15 mouse cellular contexts compared by ENCODE assay signal in the genomic region with DNA sequence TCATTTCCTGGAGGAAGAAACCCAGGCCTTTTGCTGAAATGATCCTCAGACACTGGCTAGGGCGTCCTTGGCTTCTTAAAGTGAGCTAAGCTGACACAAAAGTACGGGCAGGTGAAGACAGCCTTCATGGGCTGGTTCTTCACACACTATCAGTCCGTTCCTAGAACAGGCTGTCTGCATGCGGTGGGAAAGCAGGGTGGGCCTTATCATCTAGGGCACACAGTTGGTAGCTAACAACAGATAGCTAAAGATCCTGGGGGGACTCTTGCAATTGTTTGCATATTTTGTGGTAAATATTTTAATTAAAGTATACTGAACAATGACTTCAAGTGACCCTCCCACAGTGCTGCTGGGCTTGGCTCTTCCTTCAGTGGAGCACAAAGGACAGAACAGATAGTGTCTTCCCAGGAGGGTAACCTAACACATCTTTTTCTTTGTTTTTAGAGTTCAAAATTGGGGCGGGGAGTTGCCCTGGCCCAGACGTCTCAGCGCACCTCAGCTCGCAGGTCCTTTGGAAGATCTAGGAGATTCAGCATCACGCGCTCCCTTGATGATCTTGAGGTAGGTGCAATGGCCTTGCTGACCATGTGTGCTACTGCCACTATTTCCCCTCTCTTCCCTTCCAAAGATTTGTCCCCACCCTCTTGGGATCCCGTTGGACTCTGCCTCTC. TPM values are rescaled to one million over a fixed set of nuclear protein-coding genes. Genes with fewer than 3 reads are reported as not detected.
A peak's percentile ranks its signal among the peaks of the same experiment; 100 is the strongest.
DNase-seq lines count a peak whose midpoint lies in the region; ATAC-seq and TF ChIP-seq lines count a peak whose summit lies in the region.
"Had no signal": no experiment of that assay in that cellular context is flagged by ENCODE, and none has a peak within 500 bp of the region (broad histone marks: within the 10 kb centered on the region; RNA-seq: fewer than 3 reads in every experiment).

No protein-coding gene starts in this region.

- peak overlapping the region; percentile 60; the same call in 1 of the 2 replicates for H3K27ac ChIP-seq in forebrain, embryonic 10.5 days
- H3K27ac ChIP-seq in forebrain, embryonic 16.5 days (ENCODE audit: low read length), result no peak overlapping the region
- peak overlapping the region; percentile 52 for H3K27ac ChIP-seq in lung, postnatal 0 days (ENCODE audit: low read length)
- no peak overlapping the region for H3K27ac ChIP-seq in kidney, embryonic 14.5 days (ENCODE audit: low read depth, low read length)
- H3K27ac ChIP-seq: hindbrain, postnatal 0 days; kidney, embryonic 15.5 days; neural tube, embryonic 15.5 days had no signal

- TF ChIP-seq EP300 in lung, postnatal 0 days (IDR thresholded peaks at IDR 0.05), result no peak

- no peak for DNase-seq in forebrain, embryonic 10.5 days (ENCODE audit: extremely low spot score, low spot score)
- DNase-seq in lung, postnatal 0 days (ENCODE audit: low spot score), result no peak
- DNase-seq in lung, postnatal 10 days, result no peak
- DNase-seq: cerebellum, adult 8-10 months; layer of hippocampus, adult 9-11 months; right cerebral cortex, adult 18-20 months; thymus, postnatal 25 days had no signal

- 0 out of 2 replicates have a peak, but pooled peaks cover 9% of the 10 kb centered on the region for H3K4me1 ChIP-seq in forebrain, embryonic 10.5 days
- no peaks in the 10 kb centered on the region for H3K4me1 ChIP-seq in forebrain, embryonic 16.5 days (replicated peaks; ENCODE audit: control insufficient read depth, insufficient read depth, low read length)
- no peaks in the 10 kb centered on the region for H3K4me1 ChIP-seq in lung, postnatal 0 days (ENCODE audit: insufficient read depth, low read depth, low read length)
- H3K4me1 ChIP-seq in kidney, embryonic 14.5 days (ENCODE audit: control insufficient read depth, insufficient read depth, low read length), result no peaks in the 10 kb centered on the region

- peaks cover 91% of the 10 kb centered on the region for H3K36me3 ChIP-seq in forebrain, embryonic 10.5 days (replicated peaks)
- peaks cover 9% of the 10 kb centered on the region; the same call in 1 of the 2 replicates for H3K36me3 ChIP-seq in forebrain, embryonic 16.5 days (ENCODE audit: control insufficient read depth, insufficient read depth)
- 0 out of 2 replicates have a peak, but pooled peaks cover 4% of the 10 kb centered on the region for H3K36me3 ChIP-seq in lung, postnatal 0 days (ENCODE audit: insufficient read depth, low read length)
- peaks cover 33% of the 10 kb centered on the region for H3K36me3 ChIP-seq in kidney, embryonic 14.5 days (ENCODE audit: control insufficient read depth, insufficient read depth, low read length)

- 90% methylated on average over 11 of the region's 11 CpGs for whole genome bisulfite sequencing in forebrain, embryonic 10.5 days
- 91% methylated on average over 11 of the region's 11 CpGs for WGBS in forebrain, embryonic 16.5 days
- WGBS in lung, postnatal 0 days, result 74% methylated on average over 11 of the region's 11 CpGs
- WGBS in kidney, embryonic 14.5 days, result 88% methylated on average over 11 of the region's 11 CpGs

- TF ChIP-seq CTCF in lung, postnatal 0 days (IDR thresholded peaks at IDR 0.05), result no peak

- H3K9ac ChIP-seq in forebrain, embryonic 16.5 days (replicated peaks; ENCODE audit: low read depth, low read length), result no peak overlapping the region
- no peak overlapping the region for H3K9ac ChIP-seq in lung, postnatal 0 days (replicated peaks; ENCODE audit: low read depth)
- H3K9ac ChIP-seq in kidney, embryonic 14.5 days (ENCODE audit: low read depth, low read length), result no peak overlapping the region
- H3K9ac ChIP-seq: kidney, embryonic 15.5 days; neural tube, embryonic 15.5 days had no signal

- ATAC-seq in forebrain, embryonic 16.5 days, result no peak
- peak; percentile 35 for ATAC-seq in lung, postnatal 0 days
- peak; percentile 57 for ATAC-seq in erythroblast, adult 5-6 weeks (replicated peaks; ENCODE audit: low FRiP score, poor library complexity, severe bottlenecking)
- ATAC-seq in megakaryocyte progenitor cell, adult 5-6 weeks (replicated peaks; ENCODE audit: poor library complexity), result peak; percentile 81
- ATAC-seq in kidney, embryonic 14.5 days (ENCODE audit: low FRiP score, low TSS enrichment), result no peak
- ATAC-seq in monocyte, adult 5-6 weeks (replicated peaks; ENCODE audit: insufficient number of reproducible peaks, low FRiP score, low TSS enrichment, poor library complexity, severe bottlenecking), result no peak
- ATAC-seq: hindbrain, postnatal 0 days had no signal

- H3K4me3 ChIP-seq in forebrain, embryonic 10.5 days, result no peak overlapping the region
- no peak overlapping the region for H3K4me3 ChIP-seq in forebrain, embryonic 16.5 days (replicated peaks; ENCODE audit: low read length)
- no peak overlapping the region for H3K4me3 ChIP-seq in lung, postnatal 0 days (ENCODE audit: low read depth, low read length)
- H3K4me3 ChIP-seq in kidney, embryonic 14.5 days (ENCODE audit: low read length), result no peak overlapping the region
- H3K4me3 ChIP-seq: kidney, embryonic 15.5 days; neural tube, embryonic 15.5 days had no signal

- no peaks in the 10 kb centered on the region for H3K27me3 ChIP-seq in forebrain, embryonic 10.5 days (ENCODE audit: poor library complexity, severe bottlenecking)
- no peaks in the 10 kb centered on the region for H3K27me3 ChIP-seq in forebrain, embryonic 16.5 days (replicated peaks; ENCODE audit: control insufficient read depth, insufficient read depth, low read length)
- H3K27me3 ChIP-seq in lung, postnatal 0 days (replicated peaks; ENCODE audit: insufficient read depth, low read length), result no peaks in the 10 kb centered on the region
- no peaks in the 10 kb centered on the region for H3K27me3 ChIP-seq in kidney, embryonic 14.5 days (ENCODE audit: control insufficient read depth, insufficient read depth, low read length)
- H3K27me3 ChIP-seq: kidney, embryonic 15.5 days; neural tube, embryonic 15.5 days had no signal

- H3K9me3 ChIP-seq in forebrain, embryonic 10.5 days, result no peaks in the 10 kb centered on the region
- H3K9me3 ChIP-seq in forebrain, embryonic 16.5 days (ENCODE audit: control insufficient read depth, low read length), result no peaks in the 10 kb centered on the region
- no peaks in the 10 kb centered on the region for H3K9me3 ChIP-seq in lung, postnatal 0 days (ENCODE audit: low read length)
- H3K9me3 ChIP-seq in kidney, embryonic 14.5 days (ENCODE audit: control insufficient read depth, low read length), result no peaks in the 10 kb centered on the region
- H3K9me3 ChIP-seq: kidney, embryonic 15.5 days; neural tube, embryonic 15.5 days had no signal

- H3K4me2 ChIP-seq in forebrain, embryonic 16.5 days (ENCODE audit: low read length), result no peak overlapping the region
- 0 out of 2 replicates have a peak overlapping the region, but pooled peaks have one; percentile 5 for H3K4me2 ChIP-seq in lung, postnatal 0 days (replicated peaks; ENCODE audit: low read depth, low read length)
- H3K4me2 ChIP-seq in kidney, embryonic 14.5 days (replicated peaks; ENCODE audit: low read depth, low read length), result no peak overlapping the region
- H3K4me2 ChIP-seq: kidney, embryonic 15.5 days; neural tube, embryonic 15.5 days had no signal

RNA-seq across cellular contexts. Expression of a gene that starts 25.7 kb away (rescaled TPM):
- 57.6 and 59.8 TPM in 2 replicates for polyA plus RNA-seq in forebrain, embryonic 10.5 days (2016; fragmentation: Nextera tagmentation; extraction: Ambion mirVana)
- 60.8 and 62.4 TPM in 2 replicates for polyA plus RNA-seq in forebrain, embryonic 16.5 days (2015; fragmentation: Nextera tagmentation; extraction: Ambion mirVana)
- 45.5 and 46.7 TPM in 2 replicates for polyA plus RNA-seq in lung, postnatal 0 days (2015; fragmentation: Nextera tagmentation; extraction: Ambion mirVana)
- total RNA-seq in erythroblast, adult 5-6 weeks (2015; ENCODE audit: low replicate concordance), result 6.7 and 13.6 TPM in 2 replicates
- 23.3 and 25.0 TPM in 2 replicates for total RNA-seq in erythroblast, adult 5-6 weeks (2017; ENCODE audit: low replicate concordance)
- total RNA-seq in megakaryocyte progenitor cell, adult 5-6 weeks (2015), result 9.7 and 12.2 TPM in 2 replicates
- total RNA-seq in megakaryocyte progenitor cell, adult 5-6 weeks (2017), result 8.3 and 11.8 TPM in 2 replicates
- polyA plus RNA-seq in kidney, embryonic 14.5 days (2014; fragmentation: Nextera tagmentation; extraction: Ambion mirVana), result 20.8 and 29.3 TPM in 2 replicates
- total RNA-seq in monocyte, adult 5-6 weeks (2017), result 1.5 to 7.6 TPM (median 5.7 TPM) in 3 replicates

Comparison
In these comparisons a context has a peak if more than half of its experiments do, and no peak if none do; other contexts are left out.
1. H3K27ac ChIP-seq: peak in forebrain, embryonic 10.5 days (single experiment) and lung, postnatal 0 days (single experiment); none in forebrain, embryonic 16.5 days (single experiment) and kidney, embryonic 14.5 days (single experiment).
2. ATAC-seq: peak in lung, postnatal 0 days (single experiment), erythroblast, adult 5-6 weeks (single experiment) and megakaryocyte progenitor cell, adult 5-6 weeks (single experiment); none in forebrain, embryonic 16.5 days (single experiment), kidney, embryonic 14.5 days (single experiment) and monocyte, adult 5-6 weeks (single experiment).